Mouse (Mus musculus) lung, postnatal 0 days (tissue): ENCODE data around the gene Selenov. TPM values are rescaled to one million over a fixed set of nuclear protein-coding genes. Genes with fewer than 3 reads are reported as not detected.
"Not testable (repeated sequence)": the region's sequence is repeated elsewhere in the genome, so short reads cannot be mapped to it uniquely, and the experiment has no call there.

ENCODE experiments used
- ATAC-seq: fragments of 200-750 bp; cut with Nextera tagmentation; 2 replicates; pipeline ENCODE4 v1.8.0; 2017; ENCODE audit warnings: moderate library complexity
- DNase-seq: peaks from one replicate; pipeline ENCODE4 v3.0.0-alpha.2; 2016; ENCODE audit warnings: low spot score
- H3K27ac ChIP-seq: fragments of 300-500 bp; sonication (generic); 2 replicates; pipeline ENCODE4 v1.5.1; 2014; ENCODE audit warnings: antibody characterized with exemption, mild to moderate bottlenecking, low read length, mixed read lengths
- H3K27me3 ChIP-seq: fragments of 300-500 bp; sonication (generic); replicated peaks from 2 replicates; pipeline ENCODE4 v1.6.1; 2014; ENCODE audit warnings: low read length, mixed read lengths; ENCODE audit not compliant: insufficient read depth
- H3K36me3 ChIP-seq: fragments of 300-500 bp; sonication (generic); 2 replicates; pipeline ENCODE4 v1.6.1; 2014; ENCODE audit warnings: low read length, mixed read lengths; ENCODE audit not compliant: insufficient read depth
- H3K4me1 ChIP-seq: fragments of 300-500 bp; sonication (generic); 2 replicates; pipeline ENCODE4 v1.6.1; 2014; ENCODE audit warnings: antibody characterized with exemption, low read depth, low read length, mixed read lengths; ENCODE audit not compliant: insufficient read depth
- H3K4me2 ChIP-seq: fragments of 300-500 bp; sonication (generic); replicated peaks from 2 replicates; pipeline ENCODE4 v1.6.1; 2014; ENCODE audit warnings: low read depth, mild to moderate bottlenecking, low read length, moderate library complexity, mixed read lengths
- H3K4me3 ChIP-seq: fragments of 300-500 bp; sonication (generic); 2 replicates; pipeline ENCODE4 v1.5.1; 2014; ENCODE audit warnings: low read depth, low read length
- H3K9ac ChIP-seq: fragments of 300-500 bp; sonication (generic); replicated peaks from 2 replicates; pipeline ENCODE4 v1.6.1; 2014; ENCODE audit warnings: low read depth, mild to moderate bottlenecking
- H3K9me3 ChIP-seq: fragments of 300-500 bp; sonication (generic); 2 replicates; pipeline ENCODE4 v1.6.1; 2016; ENCODE audit warnings: low read length, mixed read lengths
- CTCF ChIP-seq: IDR thresholded peaks from 2 replicates; pipeline ENCODE4 v1.5.1; 2016; ENCODE audit warnings: antibody characterized with exemption, mild to moderate bottlenecking
- EP300 ChIP-seq: IDR thresholded peaks from 2 replicates; pipeline ENCODE4 v1.6.1; 2016; ENCODE audit warnings: antibody characterized with exemption, mild to moderate bottlenecking, control low read depth
- WGBS: fragments of 180-500 bp; shearing (Covaris S2); extraction: QIAGEN DNeasy Blood & Tissue Kit; methylation state at CpG from one replicate; pipeline ENCODE4 v1.1.7; 2014; 5-methylcytosine and 5-hydroxymethylcytosine counted together
- polyA plus RNA-seq: library from polyadenylated mRNA; unstranded; fragments of >200 nt; fragmentation: Nextera tagmentation; extraction: Ambion mirVana; gene quantifications from 2 replicates; pipeline ENCODE4 v1.2.1, GENCODE M21; 2015

Selenov gene
- polyA plus RNA-seq, 1 experiment from 2014 or later: 0.10 TPM

- no peak overlapping the region for H3K9ac ChIP-seq
- H3K27ac ChIP-seq: no peak overlapping the region
- DNase-seq (no peak), ATAC-seq (no peak)
- H3K4me3 ChIP-seq: no peak overlapping the region
- H3K4me1 ChIP-seq: no peaks in the 10 kb centered on the region
- no peak overlapping the region for H3K4me2 ChIP-seq
- TF ChIP-seq EP300 (no peak), CTCF (no peak)
- 80% methylated on average over 17 of the region's 17 CpGs for WGBS
- no peaks in the 10 kb centered on the region for H3K27me3 ChIP-seq
- no peaks in the 10 kb centered on the region for H3K9me3 ChIP-seq
- H3K36me3 ChIP-seq: no peaks in the 10 kb centered on the region
Observed at GRCm38 (mm10) chr7:28251976-28252375, 39.0 kb downstream of the Selenov start.

DNA sequence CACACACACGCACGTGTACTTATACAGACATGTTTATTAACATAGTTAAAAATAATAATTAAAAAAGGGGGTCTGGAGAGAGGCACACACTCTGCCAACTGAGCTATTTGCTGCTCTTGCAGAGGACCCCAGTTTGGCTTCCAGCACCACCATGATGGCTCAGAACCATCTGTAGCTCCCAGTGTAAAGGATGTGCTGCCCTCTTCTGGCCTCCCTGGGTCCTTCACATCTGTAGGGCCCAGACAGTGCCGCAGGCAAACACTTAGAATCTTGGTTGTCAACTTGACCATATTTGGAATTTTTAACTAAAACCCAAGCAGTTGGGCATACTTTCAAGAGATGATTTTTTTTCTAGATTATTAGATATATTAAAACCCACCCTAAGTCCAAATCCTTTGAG, 42.0 kb downstream of the Selenov start:
- Histone ChIP-seq H3K4me2 (no peak overlapping the region), H3K36me3 (no peaks in the 10 kb centered on the region), H3K4me1 (no peaks in the 10 kb centered on the region), H3K9ac (no peak overlapping the region), H3K9me3 (no peaks in the 10 kb centered on the region), H3K27me3 (no peaks in the 10 kb centered on the region), H3K27ac (no peak overlapping the region), H3K4me3 (no peak overlapping the region)
- DNase-seq (no peak), ATAC-seq (no peak)
- 80% methylated on average over 3 of the region's 3 CpGs for WGBS
- TF ChIP-seq EP300 (no peak), CTCF (no peak)

- H3K4me3 ChIP-seq, H3K9ac ChIP-seq, H3K4me1 ChIP-seq, H3K27me3 ChIP-seq, H3K9me3 ChIP-seq, DNase-seq, H3K36me3 ChIP-seq, ATAC-seq, H3K4me2 ChIP-seq, H3K27ac ChIP-seq: not testable (repeated sequence)
- 56% methylated on average over 2 of the region's 2 CpGs for WGBS
Observed at GRCm38 (mm10) chr7:28243943-28244342, 47.0 kb downstream of the Selenov start.

Other genes starting within 250 kb of the Selenov start
- 153 and 170 TPM in 2 replicates for gene Psmc4, start 241.1 kb downstream of the Selenov start, polyA plus RNA-seq
- 1.9 and 2.2 TPM in 2 replicates for gene Fcgbp, start 219.9 kb downstream of the Selenov start, polyA plus RNA-seq
- gene 9530053A07Rik, start 161.7 kb downstream of the Selenov start, polyA plus RNA-seq: 0.50 and 0.51 TPM in 2 replicates
- gene Fbl, start 121.5 kb downstream of the Selenov start, polyA plus RNA-seq: 36.1 and 37.2 TPM in 2 replicates
- gene Dyrk1b, start 111.7 kb downstream of the Selenov start, polyA plus RNA-seq: 11.6 and 12.2 TPM in 2 replicates
- gene Eid2, start 23.3 kb downstream of the Selenov start, polyA plus RNA-seq: 3.0 and 4.3 TPM in 2 replicates
- gene Eid2b, start 13.4 kb downstream of the Selenov start, polyA plus RNA-seq: 12.1 and 12.9 TPM in 2 replicates
- gene Dll3, start 11.1 kb upstream of the Selenov start, polyA plus RNA-seq: 0.10 and 0.24 TPM in 2 replicates
- 51.8 and 54.8 TPM in 2 replicates for gene Timm50, start 20.9 kb upstream of the Selenov start, polyA plus RNA-seq
- 39.7 and 41.0 TPM in 2 replicates for gene Supt5, start 47.6 kb upstream of the Selenov start, polyA plus RNA-seq
- gene Rps16, start 59.5 kb upstream of the Selenov start, polyA plus RNA-seq: 623 and 695 TPM in 2 replicates
- gene Plekhg2, start 81.4 kb upstream of the Selenov start, polyA plus RNA-seq: 22.4 and 26.7 TPM in 2 replicates
- gene Zfp36, start 89.1 kb upstream of the Selenov start, polyA plus RNA-seq: 48.3 and 55.7 TPM in 2 replicates
- 29.9 and 30.2 TPM in 2 replicates for gene Med29, start 101.5 kb upstream of the Selenov start, polyA plus RNA-seq
- 49.1 and 55.0 TPM in 2 replicates for gene Paf1, start 101.8 kb upstream of the Selenov start, polyA plus RNA-seq
- gene Gmfg, start 146.3 kb upstream of the Selenov start, polyA plus RNA-seq: 81.0 and 83.1 TPM in 2 replicates
- gene Lrfn1, start 160.8 kb upstream of the Selenov start, polyA plus RNA-seq: 0.97 and 1.4 TPM in 2 replicates
- gene Ifnl2, start 219.3 kb upstream of the Selenov start, polyA plus RNA-seq: not detected in 2 replicates
- not detected in 2 replicates for gene Ifnl3, start 231.7 kb upstream of the Selenov start, polyA plus RNA-seq
- gene Sycn, start 249.7 kb upstream of the Selenov start, polyA plus RNA-seq: not detected in 2 replicates